Mouse (Mus musculus) myocyte (in vitro differentiated cells): ENCODE results near the gene Perm1. TPM values are rescaled to one million over a fixed set of nuclear protein-coding genes. Genes with fewer than 3 reads are reported as not detected.
A peak's percentile ranks its signal among the peaks of the same experiment; 100 is the strongest.

ENCODE experiments used
- H3K27me3 ChIP-seq: one replicate; pipeline ENCODE4 v1.6.1; 2011; ENCODE audit not compliant: control insufficient read depth, insufficient read depth, insufficient read length
- H3K36me3 ChIP-seq: one replicate; pipeline ENCODE4 v1.6.1; 2011; ENCODE audit not compliant: control insufficient read depth, insufficient read depth
- H3K4me2 ChIP-seq: one replicate; pipeline ENCODE4 v1.6.1; 2011; ENCODE audit warnings: low read depth, control low read depth
- H3K4me3 ChIP-seq: one replicate; pipeline ENCODE4 v1.5.1; 2011; ENCODE audit warnings: mild to moderate bottlenecking, control low read depth, moderate library complexity
- H3K79me2 ChIP-seq: one replicate; pipeline ENCODE4 v1.6.1; 2011; ENCODE audit not compliant: control insufficient read depth, insufficient read depth
- H3ac ChIP-seq: one replicate; pipeline ENCODE4 v1.6.1; 2011; ENCODE audit not compliant: control insufficient read depth, insufficient read length
- CEBPB ChIP-seq: IDR thresholded peaks from 2 replicates; pipeline ENCODE4 v1.6.1; 2011; ENCODE audit warnings: mild to moderate bottlenecking, moderate library complexity; ENCODE audit not compliant: poor library complexity, insufficient read depth, severe bottlenecking
- E2F4 ChIP-seq: IDR thresholded peaks from one replicate; pipeline ENCODE4 v1.6.1; 2011; ENCODE audit warnings: mild to moderate bottlenecking, control low read depth, moderate library complexity; ENCODE audit not compliant: insufficient read depth
- MAX ChIP-seq: IDR thresholded peaks from one replicate; pipeline ENCODE4 v1.6.1; 2011; ENCODE audit warnings: low read depth, mild to moderate bottlenecking, control low read depth
- MYOD1 ChIP-seq, 3 experiments: IDR thresholded peaks; one replicate each; pipeline ENCODE4 v1.6.1; 2011; ENCODE audit warnings: control low read depth in 2 of 3, low read depth in 2 of 3, mild to moderate bottlenecking in 2 of 3, moderate library complexity in 1 of 3; ENCODE audit not compliant: insufficient read length in 2 of 3, control insufficient read depth in 1 of 3
- MYOG ChIP-seq, 3 experiments: IDR thresholded peaks; one replicate each; pipeline ENCODE4 v1.6.1; 2011; ENCODE audit warnings: control low read depth in 2 of 3, low read depth in 2 of 3, mild to moderate bottlenecking in 2 of 3; ENCODE audit not compliant: insufficient read length in 2 of 3, control insufficient read depth in 1 of 3, insufficient read depth in 1 of 3
- POLR2A ChIP-seq: IDR thresholded peaks from one replicate; pipeline ENCODE4 v1.6.1; 2011; ENCODE audit warnings: low read depth, mild to moderate bottlenecking, control low read depth, moderate library complexity; ENCODE audit not compliant: insufficient read length
- POLR2AphosphoS2 ChIP-seq: IDR thresholded peaks from one replicate; pipeline ENCODE4 v1.6.1; 2011; ENCODE audit warnings: low read depth, control low read depth; ENCODE audit not compliant: insufficient read length
- REST ChIP-seq: IDR thresholded peaks from one replicate; pipeline ENCODE4 v1.6.1; 2011; ENCODE audit warnings: mild to moderate bottlenecking, control low read depth, moderate library complexity; ENCODE audit not compliant: insufficient read depth, insufficient read length
- SRF ChIP-seq: IDR thresholded peaks from one replicate; pipeline ENCODE4 v1.6.1; 2011; ENCODE audit warnings: low read depth; ENCODE audit not compliant: control insufficient read depth, insufficient read length
- TCF12 ChIP-seq: IDR thresholded peaks from one replicate; pipeline ENCODE4 v1.6.1; 2011; ENCODE audit warnings: mild to moderate bottlenecking, control low read depth; ENCODE audit not compliant: poor library complexity, insufficient read depth, severe bottlenecking
- TCF3 ChIP-seq: IDR thresholded peaks from one replicate; pipeline ENCODE4 v1.6.1; 2011; ENCODE audit warnings: low read depth, control low read depth; ENCODE audit not compliant: insufficient read length
- USF1 ChIP-seq: IDR thresholded peaks from one replicate; pipeline ENCODE4 v1.6.1; 2011; ENCODE audit warnings: low read depth, mild to moderate bottlenecking, control low read depth, moderate library complexity
- polyA plus RNA-seq: library from polyadenylated mRNA; unstranded; fragments of >200 nt; fragmentation: generic; extraction: Trizol; gene quantifications from one replicate; pipeline ENCODE4 v1.2.1, GENCODE M21; 2012; ENCODE audit warnings: missing spikeins

Perm1 gene
- polyA plus RNA-seq, 1 experiment, result 0.11 TPM

GRCm38 (mm10) chr4:156234021-156234501, 18.4 kb downstream of the Perm1 start:
- peak overlapping the region; percentile 66 for H3ac ChIP-seq
- peak overlapping the region; percentile 83 for H3K4me2 ChIP-seq
- H3K4me3 ChIP-seq, result peak overlapping the region; percentile 55
- TF ChIP-seq TCF12, result no peak
- peak; percentile 30 for TF ChIP-seq USF1
- H3K27me3 ChIP-seq, result no peaks in the 10 kb centered on the region
- no peaks in the 10 kb centered on the region for H3K36me3 ChIP-seq
- H3K79me2 ChIP-seq, result peaks cover 3% of the 10 kb centered on the region

DNA sequence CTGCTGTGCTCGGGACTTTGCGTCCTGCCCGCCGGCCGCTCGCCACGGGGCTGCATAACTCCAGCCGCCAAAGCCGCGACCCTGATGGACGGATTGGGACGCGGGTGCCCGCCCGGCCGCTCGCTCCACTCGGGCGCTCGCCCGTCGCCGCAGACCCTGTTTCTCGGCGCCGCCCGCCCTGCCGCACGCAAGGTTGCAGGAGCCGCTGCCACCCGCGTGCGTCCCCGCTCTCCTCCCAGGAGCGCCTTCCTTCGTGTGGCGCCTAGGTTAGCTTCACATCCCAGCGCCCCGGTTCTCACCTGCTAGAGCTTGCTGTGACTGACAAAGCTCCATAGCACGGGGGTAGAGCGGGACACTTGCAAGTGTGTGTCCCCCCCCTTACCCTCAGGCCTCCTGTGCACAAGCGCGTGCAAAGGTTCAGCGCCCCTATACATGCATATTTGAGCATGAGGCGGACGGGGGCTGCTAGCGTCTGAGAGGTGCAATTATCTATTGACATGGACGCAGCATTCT, 19.1 kb downstream of the Perm1 start, which contains the start of gene Plekhn1:
Gene Plekhn1, minus strand, starts transcription at position 157 of the 513 bp plus-strand sequence.
- no peaks in the 10 kb centered on the region for H3K36me3 ChIP-seq

GRCm38 (mm10) chr4:156235360-156235770, 19.7 kb downstream of the Perm1 start:
- Histone ChIP-seq H3K4me2 (peak overlapping the region; percentile 92), H3K4me3 (peak overlapping the region; percentile 55), H3K79me2 (peaks cover 3% of the 10 kb centered on the region), H3ac (peak overlapping the region; percentile 66), H3K36me3 (peaks cover 3% of the 10 kb centered on the region), H3K27me3 (no peaks in the 10 kb centered on the region)
- TF ChIP-seq MYOD1 (IDR thresholded peaks at IDR 0.05; ENCODE audit: control insufficient read depth in 1 of 3, insufficient read length in 2 of 3, low read depth in 2 of 3) (no peak), MAX (no peak)

More for the DNA sequence above, 19.1 kb downstream of the Perm1 start, which contains the start of gene Plekhn1:
- Histone ChIP-seq H3ac (peak within 1 kb of the TSS; percentile 66), H3K4me2 (peak within 1 kb of the TSS; percentile 96), H3K79me2 (peaks cover 3% of the 10 kb centered on the region), H3K4me3 (peak within 1 kb of the TSS; percentile 55), H3K27me3 (no peaks in the 10 kb centered on the region)
- TF ChIP-seq MYOG (IDR thresholded peaks at IDR 0.05; ENCODE audit: control insufficient read depth in 1 of 3, insufficient read depth in 1 of 3, insufficient read length in 2 of 3, low read depth in 2 of 3), result peak in 1 of 3 experiments; percentile 58
- peak; percentile 56 for TF ChIP-seq POLR2A
- no peak for TF ChIP-seq REST

DNA sequence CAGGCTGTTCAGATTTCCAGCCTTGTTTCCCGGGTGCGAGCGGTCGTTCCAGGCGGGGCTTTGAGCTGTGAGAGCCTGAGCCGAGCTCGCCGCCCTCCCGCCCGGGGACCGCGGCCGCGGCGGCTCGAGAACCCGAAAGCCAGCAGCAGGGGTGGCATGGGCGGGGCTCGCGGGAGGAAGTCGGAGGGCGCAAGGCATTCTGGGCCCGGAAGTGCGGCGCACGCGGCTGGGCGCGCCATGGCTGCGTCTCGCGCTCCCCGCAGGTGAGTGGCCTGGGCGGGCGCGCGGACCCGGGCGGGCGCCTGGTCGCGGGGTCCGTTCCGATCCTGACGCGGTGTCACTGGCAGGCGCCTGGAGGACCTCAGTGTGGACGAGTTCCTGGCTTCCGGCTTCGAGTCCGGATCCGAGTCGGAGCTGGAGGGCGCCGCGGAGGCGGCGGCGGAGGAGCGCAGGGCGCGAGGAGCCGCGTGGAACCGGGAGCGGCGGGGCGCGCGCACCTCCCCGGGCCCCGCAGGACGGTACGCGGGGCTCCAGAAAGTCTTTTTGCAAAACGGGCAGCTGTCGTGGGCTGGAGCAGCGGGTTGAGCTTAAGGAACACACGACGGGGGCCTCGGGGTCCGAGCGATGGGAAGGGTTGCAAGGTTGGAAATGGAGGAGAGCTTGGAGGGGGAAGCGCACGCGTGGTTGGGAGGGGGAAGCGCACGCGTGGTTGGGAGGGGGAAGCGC, 20.3 kb downstream of the Perm1 start, which contains the start of gene Noc2l:
Gene Noc2l, plus strand, starts transcription at position 203 of the 726 bp plus-strand sequence.
- Histone ChIP-seq H3K36me3 (peaks cover 9% of the 10 kb centered on the region), H3ac (peak within 1 kb of the TSS; percentile 66), H3K79me2 (peaks cover 3% of the 10 kb centered on the region), H3K27me3 (no peaks in the 10 kb centered on the region), H3K4me3 (peak within 1 kb of the TSS; percentile 55), H3K4me2 (peak within 1 kb of the TSS; percentile 96)
- TF ChIP-seq POLR2AphosphoS2 (peak; percentile 83), SRF (no peak), MAX (no peak), TCF12 (no peak), MYOG (IDR thresholded peaks at IDR 0.05; ENCODE audit: control insufficient read depth in 1 of 3, insufficient read depth in 1 of 3, insufficient read length in 2 of 3, low read depth in 2 of 3) (peak in 1 of 3 experiments; percentile 19), POLR2A (peak; percentile 91), MYOD1 (IDR thresholded peaks at IDR 0.05; ENCODE audit: control insufficient read depth in 1 of 3, insufficient read length in 2 of 3, low read depth in 2 of 3) (no peak), E2F4 (peak; percentile 1), REST (no peak), TCF3 (peak; percentile 31), CEBPB (no peak), USF1 (no peak)

- peaks cover 14% of the 10 kb centered on the region for H3K36me3 ChIP-seq
- H3ac ChIP-seq, result peak overlapping the region; percentile 66
- no peak for TF ChIP-seq REST
- TF ChIP-seq TCF3, result no peak
- no peak for TF ChIP-seq POLR2AphosphoS2
- TF ChIP-seq SRF, result no peak
- no peak for TF ChIP-seq MYOD1 (IDR thresholded peaks at IDR 0.05; ENCODE audit: control insufficient read depth in 1 of 3, insufficient read length in 2 of 3, low read depth in 2 of 3)
- TF ChIP-seq MAX, result no peak
- no peak for TF ChIP-seq TCF12
- no peak for TF ChIP-seq E2F4
- TF ChIP-seq USF1, result no peak
- no peak for TF ChIP-seq MYOG (IDR thresholded peaks at IDR 0.05; ENCODE audit: control insufficient read depth in 1 of 3, insufficient read depth in 1 of 3, insufficient read length in 2 of 3, low read depth in 2 of 3)
- TF ChIP-seq CEBPB, result no peak
- no peak for TF ChIP-seq POLR2A
- peak overlapping the region; percentile 55 for H3K4me3 ChIP-seq
- no peaks in the 10 kb centered on the region for H3K27me3 ChIP-seq
- H3K4me2 ChIP-seq, result peak overlapping the region; percentile 24
- H3K79me2 ChIP-seq, result peaks cover 3% of the 10 kb centered on the region
These were observed 21.2 kb downstream of the Perm1 start for GRCm38 (mm10) chr4:156236651-156237447.
